Mouse (Mus musculus) myocyte (in vitro differentiated cells): ENCODE measurements around the gene A830031A19Rik.

Experiments
- CEBPB ChIP-seq: IDR thresholded peaks from 2 replicates; pipeline ENCODE4 v1.6.1; 2011; ENCODE audit warnings: mild to moderate bottlenecking, moderate library complexity; ENCODE audit not compliant: poor library complexity, insufficient read depth, severe bottlenecking
- MAX ChIP-seq: IDR thresholded peaks from one replicate; pipeline ENCODE4 v1.6.1; 2011; ENCODE audit warnings: low read depth, mild to moderate bottlenecking, control low read depth
- MYOD1 ChIP-seq, 3 experiments: IDR thresholded peaks; one replicate each; pipeline ENCODE4 v1.6.1; 2011; ENCODE audit warnings: control low read depth in 2 of 3, low read depth in 2 of 3, mild to moderate bottlenecking in 2 of 3, moderate library complexity in 1 of 3; ENCODE audit not compliant: insufficient read length in 2 of 3, control insufficient read depth in 1 of 3
- MYOG ChIP-seq, 3 experiments: IDR thresholded peaks; one replicate each; pipeline ENCODE4 v1.6.1; 2011; ENCODE audit warnings: control low read depth in 2 of 3, low read depth in 2 of 3, mild to moderate bottlenecking in 2 of 3; ENCODE audit not compliant: insufficient read length in 2 of 3, control insufficient read depth in 1 of 3, insufficient read depth in 1 of 3
- POLR2A ChIP-seq: IDR thresholded peaks from one replicate; pipeline ENCODE4 v1.6.1; 2011; ENCODE audit warnings: low read depth, mild to moderate bottlenecking, control low read depth, moderate library complexity; ENCODE audit not compliant: insufficient read length
- POLR2AphosphoS2 ChIP-seq: IDR thresholded peaks from one replicate; pipeline ENCODE4 v1.6.1; 2011; ENCODE audit warnings: low read depth, control low read depth; ENCODE audit not compliant: insufficient read length
- TCF12 ChIP-seq: IDR thresholded peaks from one replicate; pipeline ENCODE4 v1.6.1; 2011; ENCODE audit warnings: mild to moderate bottlenecking, control low read depth; ENCODE audit not compliant: poor library complexity, insufficient read depth, severe bottlenecking
- TCF3 ChIP-seq: IDR thresholded peaks from one replicate; pipeline ENCODE4 v1.6.1; 2011; ENCODE audit warnings: low read depth, control low read depth; ENCODE audit not compliant: insufficient read length
- USF1 ChIP-seq: IDR thresholded peaks from one replicate; pipeline ENCODE4 v1.6.1; 2011; ENCODE audit warnings: low read depth, mild to moderate bottlenecking, control low read depth, moderate library complexity

DNA sequence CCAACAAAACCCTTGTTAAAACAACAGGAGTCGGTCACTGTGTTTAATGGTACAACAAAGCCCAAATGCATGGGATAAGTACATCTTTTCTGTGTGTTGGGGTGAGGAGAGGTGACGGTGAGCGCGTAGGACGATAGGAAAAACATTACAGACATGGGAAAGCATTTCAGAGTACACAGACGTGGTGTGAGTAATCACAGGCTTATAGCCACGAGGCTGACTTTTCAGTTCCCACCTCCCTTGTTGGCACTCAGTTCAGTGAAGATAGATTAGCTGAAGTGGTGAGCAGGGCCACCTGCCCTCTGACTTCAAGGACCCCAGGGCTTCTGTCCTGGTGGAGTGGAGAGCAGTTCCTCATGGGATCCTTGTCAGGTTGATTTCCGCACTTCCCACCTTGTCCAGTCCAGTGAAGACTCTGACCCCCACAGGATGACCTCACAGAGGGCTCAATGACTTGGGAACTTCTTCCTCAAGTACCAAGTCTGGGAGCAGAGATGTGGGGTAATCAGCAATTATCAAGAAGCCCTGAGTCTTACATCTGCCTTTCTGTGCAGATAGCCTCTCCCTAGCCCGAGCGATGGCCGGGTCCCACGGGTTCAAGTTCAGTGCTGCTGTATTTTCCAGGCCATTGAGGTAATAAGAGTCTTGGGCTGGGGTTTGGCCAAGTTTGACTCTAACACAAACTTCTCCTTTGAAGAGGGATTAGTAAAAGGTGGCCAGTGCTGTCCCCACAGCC is 40.3 kb upstream of the A830031A19Rik start:
- TF ChIP-seq POLR2A (no peak), MAX (no peak), MYOG (IDR thresholded peaks at IDR 0.05; ENCODE audit: control insufficient read depth in 1 of 3, insufficient read depth in 1 of 3, insufficient read length in 2 of 3, low read depth in 2 of 3) (no peak), POLR2AphosphoS2 (no peak), MYOD1 (IDR thresholded peaks at IDR 0.05; ENCODE audit: control insufficient read depth in 1 of 3, insufficient read length in 2 of 3, low read depth in 2 of 3) (no peak), USF1 (no peak), CEBPB (no peak), TCF12 (no peak), TCF3 (no peak)
